Mouse (Mus musculus): ENCODE measurements around the gene Adcy2. TPM values are rescaled to one million over a fixed set of nuclear protein-coding genes. Genes with fewer than 3 reads are reported as not detected.

Adcy2 gene
- polyA plus RNA-seq, 1 experiment: 107 TPM

GRCm38 (mm10) chr13:68707296-68707747 lies 292.0 kb downstream of the Adcy2 start:
- DNase-seq (ENCODE audit: extremely low spot score in 1 of 2, low spot score in 1 of 2): peak; percentile 55 to 87

- DNase-seq (ENCODE audit: extremely low spot score in 1 of 2, low spot score in 1 of 2): no peak
Observed at GRCm38 (mm10) chr13:68684919-68685318, 314.4 kb downstream of the Adcy2 start.

- DNase-seq (ENCODE audit: extremely low spot score in 1 of 2, low spot score in 1 of 2): no peak
Observed at GRCm38 (mm10) chr13:68680429-68680828, 318.9 kb downstream of the Adcy2 start.

- DNase-seq (ENCODE audit: extremely low spot score in 1 of 2, low spot score in 1 of 2): no peak
Observed at GRCm38 (mm10) chr13:68642786-68643185, 356.6 kb downstream of the Adcy2 start.

GRCm38 (mm10) chr13:68627041-68627440 lies 372.3 kb downstream of the Adcy2 start:
- no peak for DNase-seq (ENCODE audit: extremely low spot score in 1 of 2, low spot score in 1 of 2)

GRCm38 (mm10) chr13:68622792-68623191 lies 376.5 kb downstream of the Adcy2 start:
- DNase-seq (ENCODE audit: extremely low spot score in 1 of 2, low spot score in 1 of 2): no peak

GRCm38 (mm10) chr13:68607652-68608405 lies 391.5 kb downstream of the Adcy2 start:
- DNase-seq (ENCODE audit: extremely low spot score in 1 of 2, low spot score in 1 of 2): no peak

- peak in 1 of 2 experiments; percentile 44 for DNase-seq (ENCODE audit: extremely low spot score in 1 of 2, low spot score in 1 of 2)
Observed at GRCm38 (mm10) chr13:68605689-68606126, 393.6 kb downstream of the Adcy2 start.

- peak in 1 of 2 experiments; percentile 73 for DNase-seq (ENCODE audit: extremely low spot score in 1 of 2, low spot score in 1 of 2)
Observed at GRCm38 (mm10) chr13:68603085-68603484, 396.3 kb downstream of the Adcy2 start.

GRCm38 (mm10) chr13:68601184-68601583 lies 398.2 kb downstream of the Adcy2 start:
- DNase-seq (ENCODE audit: extremely low spot score in 1 of 2, low spot score in 1 of 2): peak in 1 of 2 experiments; percentile 74

- no peak for DNase-seq (ENCODE audit: extremely low spot score in 1 of 2, low spot score in 1 of 2)
Observed at GRCm38 (mm10) chr13:68598953-68599352, 400.4 kb downstream of the Adcy2 start.

- DNase-seq (ENCODE audit: extremely low spot score in 1 of 2, low spot score in 1 of 2): peak in 1 of 2 experiments; percentile 40
Observed at GRCm38 (mm10) chr13:68597667-68598066, 401.7 kb downstream of the Adcy2 start.

- peak in 1 of 2 experiments; percentile 63 for DNase-seq (ENCODE audit: extremely low spot score in 1 of 2, low spot score in 1 of 2)
Observed at GRCm38 (mm10) chr13:68597199-68597598, 402.1 kb downstream of the Adcy2 start, which contains the start of gene 1700001L19Rik. Gene 1700001L19Rik (plus strand): TSS chr13:68597421.

- peak in 1 of 2 experiments; percentile 78 for DNase-seq (ENCODE audit: extremely low spot score in 1 of 2, low spot score in 1 of 2)
Observed at GRCm38 (mm10) chr13:68593797-68594196, 405.5 kb downstream of the Adcy2 start.

GRCm38 (mm10) chr13:68588352-68588751 lies 411.0 kb downstream of the Adcy2 start:
- no peak for DNase-seq (ENCODE audit: extremely low spot score in 1 of 2, low spot score in 1 of 2)

GRCm38 (mm10) chr13:68585441-68585840 lies 413.9 kb downstream of the Adcy2 start:
- no peak for DNase-seq (ENCODE audit: extremely low spot score in 1 of 2, low spot score in 1 of 2)

- no peak for DNase-seq (ENCODE audit: extremely low spot score in 1 of 2, low spot score in 1 of 2)
Observed at GRCm38 (mm10) chr13:68583961-68584360, 415.4 kb downstream of the Adcy2 start.

GRCm38 (mm10) chr13:68582517-68582780 lies 416.9 kb downstream of the Adcy2 start:
- no peak for DNase-seq (ENCODE audit: extremely low spot score in 1 of 2, low spot score in 1 of 2)

- DNase-seq (ENCODE audit: extremely low spot score in 1 of 2, low spot score in 1 of 2): peak; percentile 90 to 99
Observed at GRCm38 (mm10) chr13:68581747-68582516, 417.4 kb downstream of the Adcy2 start, which contains the start of the genes Mtrr and Fastkd3. Gene Mtrr (minus strand): TSS chr13:68582149. Gene Fastkd3 (plus strand): TSS chr13:68582234.

GRCm38 (mm10) chr13:68581086-68581740 lies 418.1 kb downstream of the Adcy2 start:
- DNase-seq (ENCODE audit: extremely low spot score in 1 of 2, low spot score in 1 of 2): no peak

GRCm38 (mm10) chr13:68577945-68578344 lies 421.4 kb downstream of the Adcy2 start:
- DNase-seq (ENCODE audit: extremely low spot score in 1 of 2, low spot score in 1 of 2): peak in 1 of 2 experiments; percentile 51

Data from frontal cortex, adult 2 months (tissue).